Mouse (Mus musculus) heart, adult 9 months (tissue): ENCODE data around the gene Elob.

Experiments used
- DNase-seq, 2 experiments: peaks; one replicate each; pipeline ENCODE4 v3.0.0; 2022; ENCODE audit warnings: low spot score in 2 of 2

Elob gene

DNA sequence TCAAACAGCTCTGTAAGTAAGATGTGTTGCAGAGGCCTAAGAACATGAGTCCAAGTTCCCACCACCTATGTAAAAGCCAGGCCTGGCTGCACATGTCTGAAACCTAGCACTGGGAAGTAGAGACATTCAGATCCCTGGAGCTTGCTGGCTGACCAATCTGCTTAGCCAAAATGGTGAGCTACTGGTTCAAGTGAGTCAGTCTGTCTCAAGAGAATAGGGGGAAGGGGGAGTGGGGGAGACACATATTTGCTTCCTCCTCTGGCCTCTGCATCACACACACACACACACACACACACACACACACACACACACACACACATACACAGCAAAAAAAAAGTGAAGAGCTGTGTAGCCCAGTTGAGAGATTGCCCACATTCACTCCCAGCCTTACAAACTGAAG is 45.6 kb downstream of the Elob start:
- no peak for DNase-seq

- DNase-seq = no peak
Observed at GRCm38 (mm10) chr17:23778447-23778846, 50.5 kb downstream of the Elob start.

- no peak for DNase-seq
Observed at GRCm38 (mm10) chr17:23777141-23777540, 51.8 kb downstream of the Elob start.

DNA sequence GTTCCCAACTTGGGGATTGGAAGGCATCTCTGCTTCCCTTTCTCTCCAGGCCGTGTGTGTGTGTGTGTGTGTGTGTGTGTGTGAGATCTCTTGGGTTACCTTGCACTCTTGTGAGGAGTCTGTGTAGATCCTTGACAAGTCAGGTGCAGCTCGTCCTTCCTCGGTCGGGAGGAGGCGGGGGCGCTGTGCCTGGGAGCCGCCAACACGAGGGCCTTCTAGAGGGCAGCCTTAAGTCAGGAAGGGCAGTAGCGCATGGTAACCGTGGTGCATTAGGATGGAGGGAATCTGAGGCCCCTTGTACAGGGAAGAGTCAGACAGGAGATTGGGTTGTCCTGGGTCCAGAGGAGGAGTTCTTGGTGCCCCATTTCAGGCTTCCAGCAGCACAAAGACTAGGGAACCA is 52.7 kb downstream of the Elob start:
- DNase-seq = no peak
